Mouse (Mus musculus) liver, adult (tissue): ENCODE results near the gene Nav2.

Source experiments
- GATA4 ChIP-seq: IDR thresholded peaks from 2 replicates; pipeline ENCODE4 v1.6.1; 2014; ENCODE audit warnings: mild to moderate bottlenecking, low read length; ENCODE audit not compliant: insufficient replicate concordance

Gene Nav2

DNA sequence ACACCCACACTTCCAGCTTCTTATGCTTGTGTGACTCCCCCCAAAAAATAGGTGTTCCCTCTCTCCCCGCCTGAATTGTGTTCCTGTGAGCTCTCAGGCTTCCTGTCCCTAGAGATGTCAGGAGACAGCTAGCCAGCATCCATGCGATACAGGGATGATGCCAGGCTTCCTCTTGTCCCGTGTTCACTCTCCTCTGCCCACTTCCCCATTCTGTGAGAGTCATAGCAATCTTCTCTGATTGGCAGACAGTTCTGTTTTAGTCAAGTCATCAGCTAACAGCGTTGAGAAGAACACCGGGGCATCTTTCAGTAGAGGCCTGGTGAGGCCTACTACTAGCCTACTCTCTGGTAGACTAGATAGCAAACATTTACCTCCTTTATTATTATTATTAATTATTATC lies 546.1 kb downstream of the Nav2 start:
- no peak for TF ChIP-seq GATA4

DNA sequence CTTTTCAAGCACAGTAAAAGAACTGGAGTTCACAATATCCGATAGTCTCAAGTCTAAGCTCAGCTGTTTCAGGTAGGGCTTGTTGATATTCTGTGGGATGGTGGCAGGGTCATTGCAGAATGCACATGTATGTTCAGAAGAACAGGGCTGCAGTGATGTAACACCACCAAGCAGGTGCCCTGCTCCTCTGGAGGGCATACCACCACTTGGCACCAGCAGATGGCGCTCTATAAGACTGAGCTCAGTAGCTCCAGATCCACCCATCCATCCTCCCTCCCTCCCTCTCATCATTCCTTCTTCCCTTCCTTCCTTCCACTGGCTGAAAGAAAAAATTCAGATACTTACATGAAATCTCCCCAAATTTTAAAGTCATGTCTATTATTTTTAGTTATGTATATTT lies 547.6 kb downstream of the Nav2 start:
- no peak for TF ChIP-seq GATA4

DNA sequence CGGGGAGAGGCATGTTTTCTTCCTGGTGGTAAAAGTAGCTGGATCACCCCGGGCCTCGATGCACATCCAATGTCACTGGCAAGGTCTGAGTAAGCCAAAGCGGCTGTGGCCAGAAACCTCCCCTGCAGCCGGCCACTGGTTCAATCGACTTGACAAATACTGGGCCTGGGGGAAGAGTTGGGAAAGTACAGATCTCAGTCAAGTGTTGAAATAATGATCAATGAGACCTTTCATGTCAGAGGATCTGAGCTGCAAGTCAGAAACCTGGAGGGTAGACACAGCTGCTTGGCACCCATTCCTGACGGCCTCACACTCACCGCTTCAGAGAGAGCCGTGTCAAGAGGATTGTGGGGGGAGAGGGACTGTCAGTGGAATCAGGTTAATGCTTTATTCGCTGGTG lies 548.9 kb downstream of the Nav2 start:
- TF ChIP-seq GATA4 = no peak

DNA sequence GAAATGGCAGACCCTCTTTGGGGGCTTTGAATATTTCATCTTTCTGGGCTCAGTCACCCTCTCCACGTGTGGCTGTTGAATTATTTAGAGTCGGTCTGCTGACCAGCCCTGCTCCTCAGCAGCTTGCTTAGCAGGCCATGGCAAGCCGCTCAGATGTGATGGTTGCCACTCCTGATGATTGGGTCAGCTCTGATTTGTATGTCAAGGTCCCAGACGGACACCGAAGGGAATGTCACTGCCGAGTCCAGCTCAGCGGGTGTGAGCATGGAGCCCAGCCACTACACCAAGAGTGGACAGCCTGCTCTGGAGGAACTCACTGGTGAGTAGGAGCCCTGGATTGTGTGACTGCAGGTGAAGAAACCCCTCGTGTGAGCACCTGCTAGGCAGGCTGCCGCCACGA lies 549.4 kb downstream of the Nav2 start:
- TF ChIP-seq GATA4 = no peak

DNA sequence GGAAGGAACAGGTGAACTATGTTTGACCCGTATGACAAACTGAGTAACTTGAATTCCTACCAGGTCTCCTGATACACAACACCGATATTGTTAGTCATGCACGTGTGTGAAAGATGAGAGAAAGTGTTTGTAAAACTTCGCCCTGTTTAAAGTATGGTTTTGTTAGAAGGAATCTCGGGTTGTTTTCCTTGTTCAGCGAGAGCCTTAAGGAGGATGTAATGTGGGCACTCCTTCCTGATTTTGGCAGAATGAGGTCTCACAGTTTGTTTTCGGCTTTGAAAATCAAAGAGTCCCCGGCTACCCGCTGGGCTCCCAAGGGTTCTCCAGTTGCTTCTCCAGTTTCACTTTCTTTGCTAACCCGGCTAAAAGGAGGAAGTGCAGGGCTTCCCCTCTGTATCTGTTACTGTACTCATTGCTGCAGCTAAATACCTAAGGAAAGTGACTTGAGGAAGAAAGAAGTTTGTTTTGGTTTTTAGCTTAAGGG lies 553.9 kb downstream of the Nav2 start:
- TF ChIP-seq GATA4 = no peak

DNA sequence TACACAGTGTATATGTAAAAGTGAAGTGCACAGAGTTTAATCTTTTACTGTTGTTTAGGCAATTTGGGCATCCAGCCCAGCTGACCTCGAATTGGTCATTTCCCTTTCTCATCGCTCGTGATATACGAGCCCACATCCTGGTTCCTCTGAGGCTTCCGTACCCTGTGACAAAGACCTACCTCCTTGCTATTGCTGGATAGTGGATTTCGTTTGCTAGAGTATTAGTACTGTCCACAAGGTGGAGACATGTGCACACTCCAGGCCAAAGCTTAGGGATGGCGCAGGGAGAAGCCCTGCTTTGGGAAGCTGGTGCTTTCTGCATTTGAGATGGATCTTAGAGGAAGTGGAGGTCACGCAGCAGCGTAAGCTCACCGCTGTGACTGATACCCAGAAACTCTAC lies 559.3 kb downstream of the Nav2 start:
- no peak for TF ChIP-seq GATA4

DNA sequence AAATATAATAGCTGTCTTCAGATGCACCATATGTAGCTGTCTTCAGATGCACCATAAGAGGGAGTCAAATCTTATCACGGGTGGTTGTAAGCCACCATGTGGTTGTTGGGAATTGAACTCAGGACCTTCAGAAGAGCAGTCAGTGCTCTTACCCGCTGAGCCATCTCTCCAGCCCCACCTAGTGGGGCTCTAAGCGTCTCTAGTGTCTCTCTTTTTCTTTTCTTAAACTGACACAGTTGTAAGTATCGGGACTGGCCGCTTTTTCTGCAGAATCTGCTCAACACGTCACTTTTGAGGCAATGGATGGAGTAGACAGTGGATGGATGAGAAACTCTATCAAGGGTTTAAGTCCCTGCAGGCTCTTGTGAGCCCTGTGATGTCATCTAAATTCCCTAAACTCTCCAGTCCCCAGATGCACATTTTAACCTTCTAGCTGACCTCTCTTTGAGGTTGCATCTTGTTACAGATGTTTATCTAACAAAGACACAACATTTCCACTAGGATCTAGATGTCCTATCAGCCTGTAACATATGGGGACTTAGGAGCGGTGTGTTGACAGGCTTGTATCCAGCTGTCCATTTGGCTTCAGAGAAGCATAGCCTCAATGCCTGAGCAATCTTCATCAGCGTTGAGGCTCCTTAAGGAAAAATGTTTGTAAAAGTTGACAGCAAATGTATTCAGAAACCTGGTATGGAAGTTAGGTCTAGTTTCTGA lies 560.1 kb downstream of the Nav2 start:
- no peak for TF ChIP-seq GATA4

DNA sequence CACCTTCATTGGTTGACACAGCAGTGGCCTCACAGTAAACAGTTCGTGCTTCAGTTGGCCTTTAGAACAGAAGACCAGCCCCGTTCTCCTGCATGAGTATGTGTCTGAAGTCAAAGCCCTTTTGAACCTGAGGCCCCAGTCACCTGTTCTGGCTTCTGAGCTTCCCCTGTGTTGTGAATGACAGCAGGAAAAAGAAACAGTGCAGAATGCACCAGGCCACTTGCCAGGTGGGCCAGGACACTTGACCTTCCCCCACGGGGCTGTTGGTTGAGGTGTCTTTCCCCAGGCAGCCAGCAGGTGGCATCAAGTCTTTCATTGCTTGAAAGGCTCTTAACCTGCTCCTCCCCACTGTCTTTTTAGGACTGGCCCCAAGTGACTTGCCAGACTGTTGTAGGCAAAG lies 562.8 kb downstream of the Nav2 start:
- no peak for TF ChIP-seq GATA4

DNA sequence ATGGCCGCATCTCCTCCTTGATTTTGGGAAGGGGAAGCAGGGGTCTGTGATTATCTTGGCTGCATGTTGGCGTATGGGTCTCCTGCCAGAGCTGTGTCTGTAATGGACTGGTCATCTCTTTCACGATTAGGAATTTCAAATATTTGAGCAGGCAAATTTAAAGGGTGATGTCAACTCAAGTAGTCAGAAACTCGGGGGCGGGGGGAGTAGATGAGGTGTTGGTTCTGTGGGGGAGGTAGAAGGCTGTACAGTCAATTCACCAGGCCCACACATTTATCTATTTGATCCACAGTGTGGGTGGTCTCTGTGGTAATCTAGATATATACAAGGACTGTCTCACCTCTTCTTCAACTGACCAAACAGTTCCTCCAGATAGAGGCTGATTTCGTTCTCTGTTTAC lies 566.8 kb downstream of the Nav2 start:
- no peak for TF ChIP-seq GATA4

DNA sequence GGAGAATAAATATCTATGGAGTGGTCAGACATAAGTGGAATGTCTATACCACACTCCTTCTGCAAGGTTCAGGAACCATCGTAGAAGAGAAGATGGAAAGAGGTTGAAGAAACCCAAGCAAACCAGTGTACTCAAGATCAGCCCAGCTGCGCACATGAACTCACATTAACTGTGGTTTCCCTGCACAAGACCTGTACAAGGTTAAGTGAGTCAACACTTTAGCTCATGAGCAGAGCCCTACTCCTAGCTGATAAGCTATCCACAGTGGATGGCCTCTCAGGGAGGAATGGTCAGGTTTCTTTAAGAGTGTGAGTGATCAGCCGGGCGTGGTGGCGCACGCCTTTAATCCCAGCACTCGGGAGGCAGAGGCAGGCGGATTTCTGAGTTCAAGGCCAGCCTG lies 567.6 kb downstream of the Nav2 start:
- TF ChIP-seq GATA4 = no peak

DNA sequence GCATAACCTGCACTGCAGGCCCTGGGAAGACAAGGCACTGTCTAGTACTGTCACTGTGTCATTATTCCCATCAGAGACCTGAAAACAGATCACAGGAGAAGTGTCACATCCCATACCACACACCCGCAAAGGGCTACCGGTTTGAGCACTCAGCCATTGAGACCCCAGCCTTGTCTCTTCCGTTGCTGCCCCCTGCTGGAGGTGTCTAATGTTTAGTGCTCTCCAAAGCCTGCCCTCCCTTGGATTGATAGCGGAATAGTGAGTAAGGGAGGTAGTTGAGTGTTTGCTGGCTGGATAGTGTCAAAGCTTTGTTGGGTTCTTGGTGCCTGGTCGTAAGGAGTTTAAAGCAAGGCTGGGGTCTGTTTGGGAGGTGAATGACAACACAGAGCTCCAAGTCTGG lies 568.1 kb downstream of the Nav2 start:
- TF ChIP-seq GATA4 = no peak

DNA sequence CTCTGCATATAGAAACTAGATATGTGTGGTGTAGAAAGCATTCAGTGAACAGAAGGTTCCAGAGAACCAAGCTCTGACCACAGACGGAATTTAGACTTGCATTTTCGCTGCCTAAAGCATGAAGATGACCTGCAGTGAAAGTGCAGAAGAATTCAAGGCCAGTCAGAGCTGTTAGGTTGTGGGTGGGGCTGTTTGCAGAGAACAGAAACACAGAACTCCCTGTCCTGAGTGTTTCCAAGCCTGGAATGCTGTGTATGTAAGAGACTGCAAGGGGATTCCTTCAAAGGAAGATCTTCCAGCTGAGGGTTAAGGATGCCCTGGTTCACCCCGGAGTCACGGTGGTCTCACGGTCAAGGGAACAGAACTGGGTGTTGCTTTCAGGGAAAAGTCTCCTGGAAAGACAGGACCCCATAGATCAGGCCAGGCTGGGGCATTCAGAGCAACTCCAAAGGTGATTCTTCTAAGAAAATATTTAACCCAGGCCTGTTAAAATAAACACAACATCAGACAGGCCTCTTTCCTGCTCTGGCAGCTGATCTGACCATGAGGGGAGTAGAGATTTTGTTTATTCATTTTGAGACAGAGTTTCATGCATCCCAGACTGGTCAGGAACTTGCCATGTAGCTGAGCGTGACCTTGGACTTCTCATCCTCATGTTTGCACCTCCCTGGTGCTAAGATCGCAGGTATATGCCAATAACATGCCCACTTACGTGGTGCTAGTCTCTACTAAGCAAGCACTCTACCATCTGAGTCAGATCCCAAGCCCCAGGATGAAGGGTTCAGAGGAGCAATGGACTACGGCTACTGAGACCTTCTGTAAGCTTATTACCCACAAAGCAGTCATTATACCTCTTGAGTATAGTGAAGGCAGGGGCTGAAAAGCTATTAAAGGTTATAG lies 568.8 kb downstream of the Nav2 start:
- no peak for TF ChIP-seq GATA4

DNA sequence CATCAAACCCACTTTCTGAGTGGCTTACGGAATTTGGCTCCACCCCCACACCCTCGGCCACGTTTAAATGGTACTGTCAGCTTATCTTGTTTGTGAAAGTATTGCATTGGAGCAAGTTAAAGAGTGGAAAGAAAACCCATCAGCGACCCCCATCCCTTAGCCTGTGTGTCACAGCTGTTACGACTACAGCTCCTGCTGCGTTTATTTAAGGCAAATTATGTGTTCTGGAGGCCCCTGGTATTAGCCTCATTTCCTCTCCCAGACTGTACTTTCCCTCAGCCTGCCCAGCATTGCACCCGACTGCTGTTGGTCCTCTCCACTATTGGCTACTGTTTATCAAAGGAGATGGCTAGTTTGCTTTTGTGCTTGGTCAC lies 569.4 kb downstream of the Nav2 start:
- TF ChIP-seq GATA4 = no peak

DNA sequence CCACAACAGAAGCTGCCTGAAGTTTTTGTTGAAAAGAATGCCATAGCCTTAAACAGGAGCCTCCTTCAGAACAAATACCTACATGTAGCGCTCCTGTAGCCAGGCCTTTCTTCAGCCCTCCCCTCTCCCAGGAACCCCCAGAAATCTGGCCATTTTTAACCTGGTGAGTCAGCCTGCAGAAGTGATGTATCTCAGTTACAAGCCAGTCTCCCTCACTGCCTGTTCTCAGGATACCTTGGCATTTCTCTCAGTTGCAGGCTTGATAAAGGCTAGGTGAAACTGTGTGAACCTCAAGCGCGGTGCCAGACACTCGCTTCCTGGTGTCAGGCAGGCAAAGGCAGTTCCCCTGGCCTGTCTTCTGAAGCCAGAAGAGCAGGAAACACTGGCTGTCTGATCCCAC lies 570.4 kb downstream of the Nav2 start:
- TF ChIP-seq GATA4 = no peak

DNA sequence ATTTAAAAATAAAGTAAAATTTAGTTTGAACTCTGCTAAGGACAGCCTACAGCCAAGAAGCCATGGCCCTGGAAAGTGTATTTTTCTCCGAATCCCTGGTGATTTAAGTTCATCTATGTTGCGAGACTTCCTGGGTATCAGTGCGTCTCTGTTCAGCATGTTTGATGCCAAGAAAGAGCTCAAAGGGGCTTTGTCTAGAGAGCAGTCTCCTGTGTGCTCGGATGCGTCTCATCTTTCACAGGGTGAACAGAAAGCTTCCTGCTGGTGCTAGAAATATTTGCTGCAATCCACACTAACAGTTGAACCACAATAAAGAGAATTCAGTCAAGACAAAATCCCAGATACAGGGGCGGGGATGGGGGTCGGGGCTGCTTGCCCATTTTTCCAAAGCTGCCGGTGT lies 572.4 kb downstream of the Nav2 start:
- no peak for TF ChIP-seq GATA4

DNA sequence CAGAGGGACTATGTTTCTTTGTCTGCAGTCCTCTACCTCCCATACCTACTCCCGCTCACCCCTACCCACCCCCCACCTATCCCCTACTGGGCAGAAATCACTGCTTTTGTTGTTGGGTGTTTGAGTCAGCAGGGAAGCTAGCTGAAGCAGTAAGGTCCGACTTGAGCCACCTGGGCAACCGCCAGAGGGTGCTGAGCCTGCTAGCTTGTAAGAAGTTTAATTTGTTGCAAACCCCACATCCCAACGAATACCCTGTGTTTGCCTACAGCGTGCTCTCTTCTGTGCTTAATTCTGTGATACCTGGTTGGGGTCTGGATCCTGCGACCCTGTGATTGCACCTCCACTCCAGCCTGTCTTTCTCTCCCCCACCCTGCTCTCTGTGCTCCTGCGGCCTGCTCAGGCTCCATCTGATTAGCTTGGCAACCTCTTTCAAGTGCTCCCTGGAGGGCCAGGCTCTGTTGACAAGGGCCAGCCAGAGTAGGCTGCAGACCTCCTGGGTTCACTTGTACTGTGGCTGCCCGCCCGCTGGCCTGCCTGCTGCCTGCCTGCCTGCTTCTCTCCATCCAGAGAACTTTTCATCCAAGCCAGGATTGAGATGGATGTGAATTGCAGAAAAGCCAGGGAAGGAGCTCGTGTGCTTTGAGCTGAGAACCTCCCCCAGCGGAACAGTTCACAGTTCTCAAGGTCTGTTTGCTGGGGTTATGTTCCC lies 575.7 kb downstream of the Nav2 start:
- TF ChIP-seq GATA4 = no peak
